Mouse (Mus musculus) monocyte, adult 5-6 weeks (primary cell): ENCODE results near the gene 4930451I11Rik. TPM values are rescaled to one million over a fixed set of nuclear protein-coding genes. Genes with fewer than 3 reads are reported as not detected.

Experiments used
- ATAC-seq: fragments of 153-309, 156-312 bp; replicated peaks from 2 replicates; pipeline ENCODE4 v1.8.0; 2017; ENCODE audit warnings: mild to moderate bottlenecking; ENCODE audit not compliant: low TSS enrichment, insufficient number of reproducible peaks, severe bottlenecking, poor library complexity, low FRiP score
- total RNA-seq: library from RNA; stranded (forward); fragments of 200-1000, 200-491, 200-594 nt; gene quantifications from 3 replicates; pipeline ENCODE4 v1.2.3, GENCODE M21; 2017

Gene 4930451I11Rik
- not detected in 3 replicates for total RNA-seq

GRCm38 (mm10) chr7:126831539-126831938 lies at the start of gene 4930451I11Rik:
Gene 4930451I11Rik (minus strand): TSS chr7:126831639.
- ATAC-seq = no peak; the same call in 1 of the 2 replicates

DNA sequence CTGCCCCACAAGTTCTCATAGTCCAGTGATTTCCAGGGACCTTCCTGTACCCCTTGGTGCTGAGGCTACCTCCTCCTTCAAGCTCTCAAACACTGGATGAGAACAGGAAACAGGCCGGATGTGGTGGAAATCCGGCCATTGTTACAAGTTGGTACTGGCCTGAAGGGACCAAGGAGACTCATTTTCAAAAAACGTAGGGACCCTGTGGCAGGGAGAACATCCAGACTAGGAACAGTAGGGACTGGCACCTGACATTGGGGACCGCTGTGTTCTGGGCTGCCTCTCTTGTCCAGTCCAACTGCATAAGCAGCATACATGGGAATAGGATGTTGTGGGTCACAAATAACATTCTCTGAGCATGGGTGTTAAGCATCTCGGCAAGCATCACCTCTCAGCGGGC lies 49.6 kb upstream of the 4930451I11Rik start:
- no peak for ATAC-seq

- ATAC-seq = no peak
Observed at GRCm38 (mm10) chr7:126877239-126877638, 45.8 kb upstream of the 4930451I11Rik start.

GRCm38 (mm10) chr7:126870520-126870891 lies 39.1 kb upstream of the 4930451I11Rik start:
- no peak for ATAC-seq

GRCm38 (mm10) chr7:126869780-126870519 lies 38.5 kb upstream of the 4930451I11Rik start:
- ATAC-seq = no peak

DNA sequence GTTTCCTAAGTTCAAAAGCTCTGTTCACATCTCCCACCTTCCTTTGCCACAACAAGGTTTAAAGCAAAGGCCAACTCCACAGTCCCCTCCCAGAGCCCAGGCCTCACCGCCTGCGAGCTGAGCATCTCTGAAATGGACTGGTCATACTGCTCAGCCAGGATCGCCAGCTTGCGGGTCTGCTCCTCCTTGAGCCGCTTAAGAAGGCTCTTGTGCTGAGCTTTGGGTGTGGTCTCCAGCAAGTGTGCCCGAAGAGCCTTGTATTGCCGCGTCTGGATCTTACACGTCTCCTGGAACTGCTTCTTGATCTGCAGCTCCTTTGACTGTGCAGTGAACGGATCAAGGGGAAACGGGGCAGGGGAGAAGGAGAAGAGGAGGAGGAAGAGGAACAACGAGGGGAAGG lies 36.6 kb upstream of the 4930451I11Rik start:
- ATAC-seq = no peak

DNA sequence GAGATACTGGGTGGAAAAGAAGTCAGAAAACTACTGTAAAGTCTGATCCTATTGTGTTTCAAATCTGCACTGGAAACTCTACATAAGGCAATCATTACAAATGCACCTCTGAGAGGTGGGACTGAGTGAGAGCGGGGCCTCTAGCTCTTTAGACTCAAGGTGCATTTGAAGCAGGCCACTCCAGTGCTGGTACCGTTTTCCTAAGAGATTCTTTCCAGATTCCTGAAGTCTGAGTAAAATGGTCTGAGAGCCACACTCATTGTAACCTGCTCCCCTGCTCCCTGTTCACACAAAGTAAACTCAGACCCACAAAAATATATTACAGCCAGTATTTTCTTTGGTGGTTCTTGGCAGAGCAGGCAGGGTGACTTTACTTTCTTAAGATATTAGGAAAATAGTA lies 36.1 kb upstream of the 4930451I11Rik start:
- no peak for ATAC-seq

DNA sequence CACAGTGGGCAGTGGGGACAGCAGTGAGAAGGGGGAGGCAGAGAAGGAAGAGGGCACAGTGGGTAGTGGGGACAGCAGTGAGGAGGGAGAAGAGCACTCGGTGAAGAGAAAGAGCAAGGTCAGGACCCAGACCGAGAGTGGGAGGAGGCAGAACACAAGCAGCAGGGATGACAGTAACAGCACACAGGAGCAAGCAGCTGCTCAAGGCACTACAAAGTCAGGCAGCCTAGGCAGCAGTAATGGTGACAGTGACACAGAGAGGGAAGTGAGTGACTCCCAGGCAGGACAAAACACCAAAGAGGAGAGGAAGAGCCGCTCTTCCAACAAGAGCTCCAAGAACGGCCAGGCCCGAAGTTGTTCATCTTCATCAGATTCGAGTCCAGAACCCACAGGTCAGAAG lies 32.4 kb upstream of the 4930451I11Rik start:
- no peak for ATAC-seq

GRCm38 (mm10) chr7:126862147-126862784 lies 30.8 kb upstream of the 4930451I11Rik start, which contains the start of gene Ino80e:
Gene Ino80e (minus strand): TSS chr7:126862377.
- peak; percentile 47 for ATAC-seq

DNA sequence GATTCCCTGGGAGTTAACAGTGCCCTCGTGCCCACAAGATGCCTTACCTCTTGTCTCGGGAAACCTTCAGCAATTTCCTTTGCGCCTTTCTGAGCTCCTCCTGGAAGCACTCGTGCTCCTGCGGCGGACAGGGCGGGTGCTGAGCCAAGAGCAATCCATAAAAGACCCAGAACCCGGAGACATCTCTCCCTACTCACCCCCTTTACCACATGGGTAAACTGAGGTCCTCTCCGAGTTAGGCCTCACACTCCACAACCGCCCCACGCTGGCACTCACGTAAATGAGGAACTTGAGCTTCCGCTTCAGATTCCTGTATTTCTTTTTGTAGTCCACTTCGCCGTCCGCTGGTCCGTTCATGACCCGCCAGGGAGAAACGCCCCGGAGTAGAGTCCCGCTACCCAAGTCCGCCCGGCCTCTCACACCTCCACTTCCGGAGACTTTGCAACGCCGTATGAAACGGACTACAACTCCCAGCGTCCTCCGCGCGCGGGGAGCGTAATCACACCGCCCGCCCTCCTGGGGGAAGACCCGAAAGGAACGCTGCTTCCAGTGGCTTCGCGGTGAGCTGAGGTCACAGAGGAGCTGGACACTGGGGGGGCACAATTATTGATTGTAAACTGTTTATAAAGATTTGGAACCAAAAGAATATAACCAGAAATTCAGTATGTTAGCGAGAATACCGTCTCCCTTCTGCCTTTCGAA lies 30.1 kb upstream of the 4930451I11Rik start, which contains the start of gene Hirip3:
TSS of gene Hirip3 (plus strand) at position 544 of the 702 bp plus-strand sequence.
- ATAC-seq = peak; percentile 88

DNA sequence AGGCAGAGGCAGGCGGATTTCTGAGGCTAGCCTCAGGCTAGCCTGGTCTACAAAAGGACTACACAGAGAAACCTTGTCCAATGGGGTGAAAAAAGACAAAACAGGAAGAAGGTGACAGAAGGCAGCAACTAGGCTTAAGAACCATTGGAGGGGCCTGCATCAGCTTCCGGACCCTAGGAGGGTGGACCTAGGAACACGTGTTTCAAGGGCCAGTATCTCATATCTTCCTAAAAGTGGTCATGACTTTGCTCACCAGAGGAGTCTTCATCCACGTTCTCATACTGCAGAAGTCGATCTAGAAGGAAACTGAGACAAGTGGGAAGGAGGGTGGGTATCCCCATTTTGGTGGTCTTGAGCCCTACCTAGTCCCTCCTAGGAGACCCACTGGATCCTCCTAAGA lies 29.5 kb upstream of the 4930451I11Rik start:
- no peak for ATAC-seq

DNA sequence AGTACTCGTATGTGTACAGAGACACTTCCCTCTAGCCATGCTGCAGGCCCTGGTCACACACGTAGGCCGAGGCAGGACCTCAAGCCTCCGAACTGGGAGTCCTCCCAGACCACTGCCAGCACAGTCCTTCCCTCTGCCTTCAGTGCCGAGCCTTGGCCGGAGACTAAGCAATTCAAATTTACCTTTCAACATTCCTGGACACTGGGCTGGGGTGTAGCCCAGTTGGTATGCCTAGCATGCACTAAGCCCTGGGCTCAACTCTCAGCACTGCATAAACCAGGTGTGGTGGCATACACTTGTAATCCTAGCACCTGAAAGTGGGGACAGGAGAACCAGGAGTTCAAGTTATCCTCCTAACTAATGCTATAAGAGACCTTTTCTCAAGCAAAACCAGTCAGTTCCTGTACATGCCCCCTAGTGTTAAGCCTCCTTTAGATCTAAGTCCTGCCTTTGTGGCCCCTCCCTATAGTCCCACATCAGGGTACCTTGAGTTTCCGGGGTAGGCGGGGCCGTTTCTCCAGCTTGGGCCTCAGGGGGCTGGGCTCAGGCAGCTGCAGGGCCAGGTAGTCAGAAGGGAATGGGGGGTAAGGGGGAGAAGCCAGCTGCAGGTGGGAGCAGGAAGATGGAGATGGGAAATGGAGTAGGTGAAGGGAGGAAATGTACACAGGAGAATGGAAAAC lies 25.4 kb upstream of the 4930451I11Rik start:
- no peak for ATAC-seq

GRCm38 (mm10) chr7:126855641-126856040 lies 24.2 kb upstream of the 4930451I11Rik start:
- ATAC-seq = no peak

DNA sequence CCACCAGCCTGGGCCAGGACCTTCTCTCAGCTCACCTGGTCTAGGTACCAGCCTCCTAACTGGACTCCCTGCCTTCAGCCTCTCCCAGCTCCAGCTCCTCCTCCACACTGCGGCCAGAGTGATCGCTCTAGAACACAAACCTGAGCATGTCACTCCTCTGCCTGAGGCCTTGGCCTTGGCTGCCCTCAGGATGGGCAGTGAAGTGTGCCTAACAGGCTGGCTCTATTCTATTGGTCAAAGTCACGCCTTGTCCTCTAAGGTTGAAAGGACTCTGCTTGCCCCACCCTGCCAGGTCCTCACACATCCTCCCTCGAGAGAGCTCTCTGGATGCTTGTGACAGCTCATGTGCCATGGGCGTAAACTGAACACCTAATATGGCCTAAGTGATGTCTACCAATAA lies 22.0 kb upstream of the 4930451I11Rik start:
- ATAC-seq = no peak

- no peak for ATAC-seq
Observed at GRCm38 (mm10) chr7:126851192-126851591, 19.8 kb upstream of the 4930451I11Rik start.

DNA sequence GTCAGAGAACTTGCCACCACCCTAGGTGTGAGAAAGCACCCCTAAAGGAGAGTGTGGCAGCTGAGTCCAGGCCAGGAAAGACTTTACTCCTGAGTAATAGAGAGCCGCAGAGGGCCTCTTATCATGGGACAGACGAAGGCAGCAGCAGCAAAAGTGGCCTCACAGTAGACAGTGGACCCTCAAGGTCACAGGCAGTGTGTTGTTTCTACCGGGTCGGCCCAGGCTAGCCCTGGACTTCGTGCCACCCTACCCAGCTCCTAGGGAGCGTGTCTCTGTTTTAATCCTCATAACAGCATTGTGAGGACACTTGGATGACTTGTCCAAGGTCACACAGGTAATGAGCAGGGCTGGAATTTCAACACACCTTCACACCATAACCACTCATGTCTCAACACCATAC lies 18.7 kb upstream of the 4930451I11Rik start:
- no peak for ATAC-seq

DNA sequence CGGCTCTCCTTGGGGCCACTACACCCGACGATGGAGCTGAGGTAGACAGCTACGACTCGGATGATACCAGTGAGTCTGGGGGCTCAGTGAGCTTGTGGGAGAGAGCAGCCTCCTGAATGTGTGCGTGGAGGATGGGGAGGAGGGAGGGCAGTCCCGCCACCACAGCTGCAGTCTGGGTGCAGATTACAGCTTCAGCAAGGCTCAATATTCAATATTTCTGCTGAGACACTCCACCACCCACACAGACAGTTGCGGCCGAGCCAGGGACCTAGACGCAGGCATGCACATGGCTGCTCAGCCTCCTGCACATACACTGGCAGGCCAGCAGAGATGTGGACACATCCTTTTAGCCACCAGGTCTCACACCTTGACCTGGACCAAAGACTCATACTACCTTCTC lies 17.4 kb upstream of the 4930451I11Rik start:
- no peak for ATAC-seq

- no peak for ATAC-seq
Observed at GRCm38 (mm10) chr7:126847421-126848398, 16.3 kb upstream of the 4930451I11Rik start.
